Comparison of ENCODE assay signal across 27 mouse cellular contexts in the genomic region with DNA sequence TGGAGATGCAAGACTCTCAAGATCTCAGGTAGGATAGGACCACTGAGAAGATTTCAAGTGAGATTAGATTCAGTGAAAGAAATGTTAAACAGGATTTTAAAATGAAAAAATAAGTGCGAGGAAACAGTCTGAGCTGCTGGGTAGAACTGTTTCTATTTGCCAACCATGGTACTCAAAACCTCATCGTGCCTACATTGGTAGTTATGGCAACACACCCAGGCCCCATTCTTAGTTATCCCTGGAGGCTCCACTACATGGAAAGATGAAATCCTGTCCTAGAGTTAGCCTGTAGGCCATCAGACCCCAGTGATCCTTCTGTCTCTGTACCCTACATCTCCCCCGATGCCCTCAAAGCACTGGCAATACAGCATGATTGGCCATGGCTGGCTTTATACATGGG. TPM values are rescaled to one million over a fixed set of nuclear protein-coding genes. Genes with fewer than 3 reads are reported as not detected.
"Had no signal": no experiment of that assay in that cellular context is flagged by ENCODE, and none has a peak within 500 bp of the region (broad histone marks: within the 10 kb centered on the region; RNA-seq: fewer than 3 reads in every experiment).

No protein-coding gene starts in this region.

- DNase-seq: cerebellum, adult 2 months; cerebellum, adult 8-10 months; cerebellum, adult 9-10 months; cerebellum, adult 9-11 months; cerebellum, postnatal 36 days; embryo, embryonic 11 days; forebrain, postnatal 0 days; gastrocnemius, adult 2 months; gastrocnemius, postnatal 10 days; gastrocnemius, postnatal 14 days; gastrocnemius, postnatal 25 days; gastrocnemius, postnatal 36 days; heart, adult 18-20 months; heart, adult 2 months had no signal

- H3K4me3 ChIP-seq: embryonic facial prominence, embryonic 10.5 days; embryonic facial prominence, embryonic 12.5 days; embryonic facial prominence, embryonic 13.5 days; embryonic facial prominence, embryonic 15.5 days; erythroblast, embryonic 14.5 days; forebrain, embryonic 10.5 days; forebrain, embryonic 12.5 days; forebrain, embryonic 13.5 days; forebrain, embryonic 15.5 days; gastrocnemius, adult 2 months; heart, adult 2 months had no signal

- H3K27ac ChIP-seq: embryonic facial prominence, embryonic 10.5 days; embryonic facial prominence, embryonic 12.5 days; embryonic facial prominence, embryonic 13.5 days; embryonic facial prominence, embryonic 15.5 days; forebrain, embryonic 10.5 days; forebrain, embryonic 12.5 days; forebrain, embryonic 13.5 days; forebrain, embryonic 15.5 days; gastrocnemius, adult 2 months; heart, adult 2 months had no signal

- ATAC-seq: forebrain, embryonic 13.5 days; forebrain, embryonic 14.5 days; forebrain, embryonic 15.5 days; forebrain, embryonic 16.5 days; forebrain, postnatal 0 days had no signal

RNA-seq across cellular contexts. Expression of a gene that starts 14.3 kb away (rescaled TPM):
- total RNA-seq: common myeloid progenitor, adult 5-6 weeks; granulocyte monocyte progenitor cell, adult 5-6 weeks had no signal
